Mouse (Mus musculus) stomach, postnatal 0 days (tissue): ENCODE measurements at regions not wholly inside any gene's neighbourhood (a gene's known extent, or its start where the extent isn't known, plus 50 kb on each side); places are given as distances from the start of the nearest gene placed in this dataset.

Experiments used
- CTCF ChIP-seq: IDR thresholded peaks from 2 replicates; pipeline ENCODE4 v1.5.1; 2016; ENCODE audit warnings: antibody characterized with exemption, low read depth, mild to moderate bottlenecking, moderate library complexity
- EP300 ChIP-seq: optimal IDR thresholded peaks from 2 replicates; pipeline ENCODE3; 2016; ENCODE audit warnings: antibody characterized with exemption

DNA sequence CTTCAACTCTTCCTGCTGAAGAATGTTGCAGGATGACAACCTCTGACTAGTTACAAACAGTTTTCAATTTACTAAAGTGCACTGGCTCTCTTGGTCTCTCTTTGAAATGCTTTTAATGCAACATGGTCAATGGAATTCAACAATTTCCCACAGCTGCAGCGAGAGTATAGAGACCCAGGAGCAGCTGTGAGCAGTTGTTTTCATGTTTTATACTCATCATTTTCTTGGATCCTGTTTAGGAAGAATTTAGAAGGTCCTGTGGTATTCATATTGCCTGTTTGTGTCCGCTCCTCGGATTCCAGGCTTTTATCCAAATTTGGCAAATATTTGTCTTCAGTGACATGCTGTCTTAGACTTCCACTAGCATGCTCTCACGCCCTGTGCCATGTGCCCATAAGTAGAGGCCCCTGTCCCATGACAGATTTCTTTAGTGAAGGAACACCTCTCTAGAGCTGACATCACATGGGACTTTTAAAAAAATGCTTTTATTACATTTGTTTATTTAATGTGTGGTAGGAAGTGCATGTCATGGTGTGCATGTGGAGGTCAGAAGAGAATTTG, 224.1 kb downstream of the C1d start:
- TF ChIP-seq EP300 (no peak), CTCF (no peak)
